Mouse (Mus musculus) cerebellum, postnatal 4 days (tissue): ENCODE measurements around the gene Mepce.

Experiments used
- DNase-seq, 2 experiments: peaks; one replicate each; pipeline ENCODE4 v3.0.0; 2022; ENCODE audit warnings: low spot score in 2 of 2, mixed read lengths in 1 of 2

The Mepce gene

GRCm38 (mm10) chr5:137788171-137788570 is 716 bp upstream of the Mepce start:
- DNase-seq = no peak

- DNase-seq = peak; percentile 99 to 100
Measured at GRCm38 (mm10) chr5:137786109-137786942, 1.1 kb downstream of the Mepce start.

GRCm38 (mm10) chr5:137785164-137786031 is 2.1 kb downstream of the Mepce start:
- peak in 1 of 2 experiments; percentile 41 for DNase-seq

GRCm38 (mm10) chr5:137784546-137784945 is 2.9 kb downstream of the Mepce start:
- no peak for DNase-seq

- no peak for DNase-seq
Measured at GRCm38 (mm10) chr5:137783901-137784540, 3.4 kb downstream of the Mepce start.

GRCm38 (mm10) chr5:137782776-137783522 is 4.5 kb downstream of the Mepce start:
- no peak for DNase-seq

GRCm38 (mm10) chr5:137781661-137782060 is 5.8 kb downstream of the Mepce start:
- DNase-seq = no peak

GRCm38 (mm10) chr5:137779053-137779933 is 8.2 kb downstream of the Mepce start:
- DNase-seq = peak in 1 of 2 experiments; percentile 44

- DNase-seq = peak; percentile 94 to 99
Measured at GRCm38 (mm10) chr5:137778635-137779034, 8.8 kb downstream of the Mepce start, which contains the start of gene Ppp1r35. Gene Ppp1r35, plus strand, starts transcription at chr5:137778849.

GRCm38 (mm10) chr5:137777267-137777845 is 10.1 kb downstream of the Mepce start:
- DNase-seq = no peak

GRCm38 (mm10) chr5:137776408-137776918 is 11.0 kb downstream of the Mepce start:
- DNase-seq = no peak

GRCm38 (mm10) chr5:137775587-137776290 is 11.7 kb downstream of the Mepce start:
- no peak for DNase-seq

GRCm38 (mm10) chr5:137772755-137773154 is 14.7 kb downstream of the Mepce start:
- DNase-seq = no peak

- DNase-seq = no peak
Measured at GRCm38 (mm10) chr5:137770709-137771108, 16.7 kb downstream of the Mepce start.

- no peak for DNase-seq
Measured at GRCm38 (mm10) chr5:137768475-137768874, 19.0 kb downstream of the Mepce start.

GRCm38 (mm10) chr5:137766270-137766669 is 21.2 kb downstream of the Mepce start:
- no peak for DNase-seq

GRCm38 (mm10) chr5:137764609-137765340 is 22.7 kb downstream of the Mepce start:
- no peak for DNase-seq

- peak; percentile 81 to 93 for DNase-seq
Measured at GRCm38 (mm10) chr5:137759971-137760412, 27.5 kb downstream of the Mepce start.
